Mouse (Mus musculus): ENCODE measurements around the gene Sgk1.
"Not testable (repeated sequence)": the region's sequence is repeated elsewhere in the genome, so short reads cannot be mapped to it uniquely, and the experiment has no call there.

Gene Sgk1

GRCm38 (mm10) chr10:21997550-21998204 is 115.7 kb downstream of the Sgk1 start:
- CTCF ChIA-PET, result interaction anchor here (0.7 kb wide), 1 partner anchor 9 kb away, joined by 3 read pairs; no protein-coding TSS in a partner anchor

DNA sequence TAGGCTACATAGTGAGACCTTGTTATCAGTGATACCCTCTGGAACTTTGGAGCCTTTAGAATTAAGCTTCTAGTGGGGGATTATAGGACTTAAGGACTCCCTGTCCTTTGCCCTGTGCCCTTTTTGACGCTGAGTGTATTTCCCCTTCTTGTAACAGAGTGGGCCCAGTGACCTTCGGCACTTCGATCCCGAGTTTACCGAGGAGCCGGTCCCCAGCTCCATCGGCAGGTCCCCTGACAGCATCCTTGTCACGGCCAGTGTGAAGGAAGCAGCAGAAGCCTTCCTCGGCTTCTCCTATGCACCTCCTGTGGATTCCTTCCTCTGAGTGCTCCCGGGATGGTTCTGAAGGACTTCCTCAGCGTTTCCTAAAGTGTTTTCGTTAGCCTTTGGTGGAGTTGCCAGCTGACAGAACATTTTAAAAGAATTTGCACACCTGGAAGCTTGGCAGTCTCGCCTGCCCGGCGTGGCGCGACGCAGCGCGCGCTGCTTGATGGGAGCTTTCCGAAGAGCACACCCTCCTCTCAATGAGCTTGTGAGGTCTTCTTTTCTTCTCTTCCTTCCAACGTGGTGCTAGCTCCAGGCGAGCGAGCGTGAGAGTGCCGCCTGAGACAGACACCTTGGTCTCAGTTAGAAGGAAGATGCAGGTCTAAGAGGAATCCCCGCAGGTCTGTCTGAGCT is 116.7 kb downstream of the Sgk1 start:
- CTCF ChIA-PET, result no interaction called here

GRCm38 (mm10) chr10:22000491-22001306 is 118.7 kb downstream of the Sgk1 start:
- CTCF ChIA-PET, result interaction anchor here (0.6 to 0.9 kb wide), 2 partner anchors 17 to 298 kb away, joined by 3 to 5 read pairs; no protein-coding TSS in a partner anchor

GRCm38 (mm10) chr10:22001621-22002020 is 119.6 kb downstream of the Sgk1 start:
- CTCF ChIA-PET, result no interaction called here

DNA sequence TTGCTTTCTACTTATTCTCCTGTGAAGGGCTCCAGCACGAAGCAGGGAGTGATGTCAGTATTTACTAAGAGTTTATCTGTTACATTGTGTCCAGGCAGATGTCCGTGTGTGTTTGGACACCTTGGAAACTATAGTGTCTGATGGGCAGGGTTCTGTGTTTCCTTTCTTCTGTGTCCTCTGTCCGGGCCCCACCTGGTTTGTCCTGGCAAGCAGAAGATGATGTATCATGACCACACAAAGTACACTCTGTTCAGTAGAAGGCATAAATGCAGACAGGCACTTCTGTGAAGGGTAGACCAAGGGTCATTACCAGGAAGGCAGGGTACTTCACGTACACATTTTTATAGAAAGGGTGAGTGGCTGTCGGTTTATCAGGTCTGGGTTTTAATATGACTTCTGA is 122.8 kb downstream of the Sgk1 start:
- CTCF ChIA-PET, result no interaction called here

DNA sequence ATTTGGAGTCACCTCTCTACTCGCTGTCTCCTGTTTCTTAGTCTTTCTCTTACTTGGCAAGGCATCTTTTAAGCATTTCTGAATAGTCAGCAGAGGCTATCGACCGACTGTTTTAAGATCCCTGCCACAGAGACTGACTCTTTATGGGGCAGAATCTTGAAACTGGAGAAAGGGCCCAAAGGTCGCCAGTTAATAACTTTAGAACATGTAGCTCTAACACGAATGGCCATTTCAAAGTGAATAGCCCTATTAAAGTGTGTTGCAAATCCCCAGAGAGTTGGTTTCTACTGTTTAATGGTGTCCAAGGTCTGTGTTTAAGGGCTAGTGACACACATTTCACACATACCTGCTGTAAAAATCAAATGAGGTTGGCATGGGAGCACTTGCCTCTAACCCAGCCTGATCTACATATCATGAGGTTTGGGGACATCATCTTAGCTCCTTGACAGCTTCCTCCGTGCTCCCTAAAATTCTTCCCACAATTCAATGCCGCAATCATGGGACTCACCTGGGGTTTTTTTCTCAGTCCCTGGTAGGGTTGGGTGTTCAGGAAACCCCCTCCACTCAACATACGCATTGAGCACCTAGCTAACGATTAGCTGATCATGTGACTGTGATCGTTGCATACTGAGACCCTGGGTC is 125.3 kb downstream of the Sgk1 start:
- CTCF ChIA-PET, result no interaction called here

DNA sequence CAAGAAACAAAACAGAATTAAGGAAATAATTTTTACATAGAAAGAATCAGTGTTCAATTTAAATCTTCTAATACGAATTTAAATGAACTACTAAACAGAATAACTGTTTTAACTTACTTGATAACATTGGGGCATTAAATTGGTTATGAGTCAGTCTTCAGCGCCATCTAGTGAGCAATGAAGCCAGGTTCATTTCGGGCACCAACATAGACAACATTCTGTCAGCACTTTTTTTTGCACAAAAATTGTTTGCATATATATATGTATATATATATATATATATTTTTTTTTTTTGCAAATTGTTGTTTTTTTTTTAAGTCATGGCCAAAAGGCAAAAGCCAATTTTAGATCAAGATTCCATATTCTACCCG is 125.8 kb downstream of the Sgk1 start:
- CTCF ChIA-PET, result no interaction called here

DNA sequence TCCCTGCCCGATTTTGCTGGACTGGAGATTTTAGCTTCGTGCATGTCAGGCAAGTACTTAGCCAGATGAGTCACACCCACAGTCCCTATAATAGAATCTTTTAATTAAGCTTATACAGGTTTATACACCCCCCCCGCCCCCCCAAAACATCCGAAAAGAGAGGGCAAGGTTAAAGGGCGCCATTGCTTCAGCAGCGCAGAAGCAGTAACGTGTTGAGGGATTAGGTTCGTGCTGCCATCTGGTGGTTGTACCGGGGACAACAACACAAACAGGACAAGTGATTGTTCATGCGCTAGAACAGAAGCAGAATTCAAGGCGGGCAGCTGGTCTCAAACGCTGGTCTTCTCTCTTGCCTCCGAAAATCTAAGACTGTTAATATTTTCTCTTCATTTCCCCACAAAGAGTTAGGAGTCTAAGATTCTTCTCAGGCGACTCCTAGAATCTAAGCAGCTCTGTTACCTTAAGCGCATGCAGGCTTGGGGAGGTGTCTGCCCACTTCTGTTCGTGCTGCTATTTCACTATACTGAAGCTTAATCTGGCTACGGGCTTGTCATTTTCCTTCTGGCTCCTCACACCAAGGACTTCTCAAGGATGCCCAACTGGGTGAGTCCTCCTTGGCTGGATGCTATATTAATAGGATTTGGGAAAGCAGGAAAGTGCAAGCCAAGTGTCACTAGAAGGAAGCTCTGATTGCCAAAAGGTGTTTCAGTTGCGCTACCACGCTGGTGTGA is 128.3 kb downstream of the Sgk1 start:
- CTCF ChIA-PET, result interaction anchor here (0.5 to 1.9 kb wide), 4 partner anchors 459 to 627 kb away, joined by 3 to 5 read pairs (median 4); no protein-coding TSS in a partner anchor

- CTCF ChIA-PET, result interaction anchor here (1.2 kb wide), 1 partner anchor 17 kb away, joined by 5 read pairs; no protein-coding TSS in a partner anchor
These were observed 135.6 kb downstream of the Sgk1 start for GRCm38 (mm10) chr10:22017469-22018159.

GRCm38 (mm10) chr10:22018618-22019017 is 136.6 kb downstream of the Sgk1 start:
- CTCF ChIA-PET, result interaction anchor here (1.2 kb wide), 1 partner anchor 18 kb away, joined by 5 read pairs; no protein-coding TSS in a partner anchor

GRCm38 (mm10) chr10:22034303-22034702 is 152.3 kb downstream of the Sgk1 start:
- CTCF ChIA-PET, result interaction anchor here (0.7 to 1.0 kb wide), 2 partner anchors 121 to 1290 kb away, joined by 3 to 4 read pairs; no protein-coding TSS in a partner anchor

GRCm38 (mm10) chr10:22036256-22036655 is 154.3 kb downstream of the Sgk1 start:
- CTCF ChIA-PET, result not testable (repeated sequence)
